Mouse (Mus musculus) intestine, embryonic 15.5 days (tissue): ENCODE results near the gene Perm1. TPM values are rescaled to one million over a fixed set of nuclear protein-coding genes. Genes with fewer than 3 reads are reported as not detected.

Experiments
- ATAC-seq: fragments of 200-750 bp; cut with Nextera tagmentation; 2 replicates; pipeline ENCODE4 v1.8.0; 2017; ENCODE audit warnings: moderate TSS enrichment, moderate library complexity
- H3K27ac ChIP-seq: fragments of 300-500 bp; sonication (generic); 2 replicates; pipeline ENCODE4 v1.5.1; 2015; ENCODE audit warnings: mild to moderate bottlenecking, inconsistent platforms
- H3K27me3 ChIP-seq: fragments of 300-500 bp; sonication (generic); replicated peaks from 2 replicates; pipeline ENCODE4 v1.6.1; 2015; ENCODE audit warnings: inconsistent platforms
- H3K36me3 ChIP-seq: fragments of 300-500 bp; sonication (generic); 2 replicates; pipeline ENCODE4 v1.6.1; 2015; ENCODE audit warnings: inconsistent platforms
- H3K4me1 ChIP-seq: fragments of 300-500 bp; sonication (generic); replicated peaks from 2 replicates; pipeline ENCODE4 v1.6.1; 2015; ENCODE audit warnings: inconsistent platforms
- H3K4me2 ChIP-seq: fragments of 300-500 bp; sonication (generic); replicated peaks from 2 replicates; pipeline ENCODE4 v1.6.1; 2015; ENCODE audit warnings: mild to moderate bottlenecking, inconsistent platforms
- H3K4me3 ChIP-seq: fragments of 300-500 bp; sonication (generic); replicated peaks from 2 replicates; pipeline ENCODE4 v1.5.1; 2015; ENCODE audit warnings: inconsistent platforms
- H3K9ac ChIP-seq: fragments of 300-500 bp; sonication (generic); 2 replicates; pipeline ENCODE4 v1.6.1; 2015; ENCODE audit warnings: inconsistent platforms
- H3K9me3 ChIP-seq: fragments of 300-500 bp; sonication (generic); 2 replicates; pipeline ENCODE4 v1.6.1; 2016; ENCODE audit warnings: inconsistent platforms
- WGBS: fragments of 180-500 bp; shearing (Covaris S2); methylation state at CpG from one replicate; pipeline ENCODE4 v1.1.7; 2015; 5-methylcytosine and 5-hydroxymethylcytosine counted together
- polyA plus RNA-seq: library from polyadenylated mRNA; unstranded; fragments of >200 nt; fragmentation: Nextera tagmentation; extraction: Ambion mirVana; gene quantifications from 2 replicates; pipeline ENCODE4 v1.2.1, GENCODE M21; 2015

The Perm1 gene
- polyA plus RNA-seq, 1 experiment from 2014 or later = 0.40 TPM

DNA sequence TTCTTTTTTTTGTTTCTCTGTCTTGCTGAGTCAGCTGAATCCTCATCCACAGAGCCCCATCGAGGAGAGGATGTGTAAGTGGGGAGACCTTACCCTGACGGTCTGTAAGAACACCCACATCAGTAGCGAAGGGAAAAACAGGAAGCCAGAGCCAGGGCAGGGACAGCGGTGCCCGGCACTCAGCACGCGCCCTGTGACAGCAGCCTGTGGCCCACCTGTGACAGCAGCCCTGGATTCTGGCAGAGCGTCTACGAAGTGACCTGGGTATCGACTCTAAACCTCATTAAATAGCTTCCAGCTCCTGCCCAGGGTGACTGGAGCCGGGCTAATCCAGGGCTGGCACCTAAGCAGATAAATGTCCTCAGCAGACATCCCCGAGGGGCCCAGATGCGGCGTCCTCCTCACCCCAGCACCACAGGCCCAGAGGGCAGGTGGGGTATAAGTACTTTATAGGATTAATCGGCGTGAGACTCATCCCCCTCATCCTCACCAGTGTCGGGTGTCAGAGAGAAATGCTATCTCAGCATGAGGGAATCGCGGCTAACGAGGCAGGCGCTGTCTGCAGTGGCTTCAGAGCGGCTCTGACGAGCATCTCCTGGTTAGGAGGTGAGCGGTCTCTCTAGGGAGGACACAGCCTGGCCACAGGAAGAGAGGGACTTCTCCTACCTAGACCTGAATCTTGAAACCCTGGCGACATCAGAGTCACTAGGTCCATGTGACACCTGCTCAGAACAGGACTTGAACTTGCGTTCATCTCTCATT, 39.6 kb downstream of the Perm1 start, which contains the start of gene Samd11:
Samd11 (minus strand) TSS at position 580 of the 762 bp plus-strand sequence.
- ATAC-seq = peak; percentile 53; the same call in 1 of the 2 replicates
- 6% methylated on average over 26 of the region's 26 CpGs for WGBS
- H3K9ac ChIP-seq = no peak within 1 kb of the TSS
- H3K4me3 ChIP-seq = peak within 1 kb of the TSS; percentile 12; the same call in 1 of the 2 replicates
- peak within 1 kb of the TSS; percentile 45 for H3K4me2 ChIP-seq
- H3K9me3 ChIP-seq = no peaks in the 10 kb centered on the region
- H3K27ac ChIP-seq = no peak within 1 kb of the TSS
- no peaks in the 10 kb centered on the region for H3K36me3 ChIP-seq
- H3K27me3 ChIP-seq = peaks cover 31% of the 10 kb centered on the region
- peaks cover 12% of the 10 kb centered on the region for H3K4me1 ChIP-seq

Other genes with a start within 250 kb of the Perm1 start
- 13.4 and 14.0 TPM in 2 replicates for gene B3galt6, start 223.2 kb upstream of the Perm1 start, polyA plus RNA-seq
- 154 and 166 TPM in 2 replicates for gene Sdf4, start 223.0 kb upstream of the Perm1 start, polyA plus RNA-seq
- gene Tnfrsf4, start 202.0 kb upstream of the Perm1 start, polyA plus RNA-seq = 0.49 and 0.52 TPM in 2 replicates
- 1.1 and 1.6 TPM in 2 replicates for gene Tnfrsf18, start 189.7 kb upstream of the Perm1 start, polyA plus RNA-seq
- gene Ttll10, start 156.5 kb upstream of the Perm1 start, polyA plus RNA-seq = 3.1 and 3.9 TPM in 2 replicates
- gene 9430015G10Rik, start 105.9 kb upstream of the Perm1 start, polyA plus RNA-seq = 22.2 and 22.8 TPM in 2 replicates
- 0.06 and 0.18 TPM in 2 replicates for gene Rnf223, start 85.4 kb upstream of the Perm1 start, polyA plus RNA-seq
- gene Agrn, start 18.4 kb upstream of the Perm1 start, polyA plus RNA-seq = 52.1 and 56.5 TPM in 2 replicates
- 1.8 and 2.0 TPM in 2 replicates for gene Isg15, start 15.1 kb upstream of the Perm1 start, polyA plus RNA-seq
- 2.1 and 2.2 TPM in 2 replicates for gene AW011738, start 12.6 kb upstream of the Perm1 start, polyA plus RNA-seq
- gene Plekhn1, start 19.0 kb downstream of the Perm1 start, polyA plus RNA-seq = 12.6 and 14.8 TPM in 2 replicates
- gene Noc2l, start 20.1 kb downstream of the Perm1 start, polyA plus RNA-seq = 86.5 and 87.8 TPM in 2 replicates
- gene Samd11, start 39.8 kb downstream of the Perm1 start, polyA plus RNA-seq = 0.69 and 1.00 TPM in 2 replicates
- not detected in 2 replicates for gene Vmn2r-ps159, start 115.2 kb downstream of the Perm1 start, polyA plus RNA-seq